Mouse (Mus musculus) cerebellum, adult 9-11 months (tissue): ENCODE results near the gene Cep170.

Experiments
- DNase-seq: peaks from one replicate; pipeline ENCODE4 v3.0.0; 2022

Cep170 gene

GRCm38 (mm10) chr1:176730528-176730927, 83.3 kb downstream of the Cep170 start:
- no peak for DNase-seq

- no peak for DNase-seq
These were observed 86.5 kb downstream of the Cep170 start for GRCm38 (mm10) chr1:176727372-176727771.

- DNase-seq: no peak
These were observed 89.1 kb downstream of the Cep170 start for GRCm38 (mm10) chr1:176724771-176725170.

- DNase-seq: no peak
These were observed 89.8 kb downstream of the Cep170 start for GRCm38 (mm10) chr1:176723858-176724713.

GRCm38 (mm10) chr1:176712436-176712835, 101.4 kb downstream of the Cep170 start:
- DNase-seq: no peak

GRCm38 (mm10) chr1:176700226-176700625, 113.6 kb downstream of the Cep170 start:
- DNase-seq: no peak

- peak; percentile 54 for DNase-seq
These were observed 114.1 kb downstream of the Cep170 start for GRCm38 (mm10) chr1:176699793-176700192.

- DNase-seq: no peak
These were observed 115.2 kb downstream of the Cep170 start for GRCm38 (mm10) chr1:176698647-176699046.

GRCm38 (mm10) chr1:176697091-176697490, 116.8 kb downstream of the Cep170 start:
- DNase-seq: no peak

- no peak for DNase-seq
These were observed 122.8 kb downstream of the Cep170 start for GRCm38 (mm10) chr1:176691101-176691500.

- DNase-seq: no peak
These were observed 125.5 kb downstream of the Cep170 start for GRCm38 (mm10) chr1:176688251-176688880.
